Mouse (Mus musculus) duodenum, adult 2 months (tissue): ENCODE measurements around the gene Vat1l. TPM values are rescaled to one million over a fixed set of nuclear protein-coding genes. Genes with fewer than 3 reads are reported as not detected.

Experiments used
- polyA plus RNA-seq: library from polyadenylated mRNA; depleted of rRNA; stranded (reverse); fragments of >200 nt; gene quantifications from 2 replicates; pipeline ENCODE4 v1.2.3, GENCODE M21; 2012; ENCODE audit warnings: low replicate concordance; rRNA removed

Gene Vat1l
- 0.12 and 0.36 TPM in 2 replicates for polyA plus RNA-seq

DNA sequence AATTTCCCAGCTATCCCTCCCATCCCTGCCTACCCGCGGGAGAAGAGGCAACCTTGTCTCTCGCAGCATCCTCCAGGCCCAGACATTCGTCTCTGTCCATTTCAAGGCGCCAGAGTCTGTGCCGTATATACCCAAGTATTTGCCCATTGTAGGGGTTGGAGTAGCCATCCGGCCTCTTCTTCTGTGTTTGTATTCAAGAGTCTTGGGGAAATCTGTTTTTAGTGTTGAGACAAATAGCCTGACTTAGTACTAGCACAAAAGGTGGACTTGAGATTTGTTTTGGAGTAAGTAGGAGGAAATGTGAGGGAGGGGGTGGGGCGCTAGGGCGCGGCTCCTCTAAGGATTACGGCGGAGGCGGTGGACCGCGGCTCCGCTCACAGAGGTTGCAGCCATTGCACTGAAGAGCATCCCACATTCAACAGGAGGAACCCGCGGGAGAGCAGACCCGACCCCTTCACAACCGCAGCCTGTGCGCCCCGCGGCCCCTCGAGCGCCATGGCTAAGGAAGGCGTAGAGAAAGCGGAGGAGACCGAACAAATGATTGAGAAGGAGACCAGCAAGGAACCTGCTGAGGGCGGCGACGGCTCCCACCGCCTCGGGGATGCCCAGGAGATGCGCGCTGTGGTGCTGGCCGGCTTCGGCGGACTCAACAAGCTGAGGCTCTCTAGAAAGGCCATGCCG, at the start of gene Vat1l:
Gene Vat1l, plus strand, starts transcription at position 392 of the 681 bp plus-strand sequence.

DNA sequence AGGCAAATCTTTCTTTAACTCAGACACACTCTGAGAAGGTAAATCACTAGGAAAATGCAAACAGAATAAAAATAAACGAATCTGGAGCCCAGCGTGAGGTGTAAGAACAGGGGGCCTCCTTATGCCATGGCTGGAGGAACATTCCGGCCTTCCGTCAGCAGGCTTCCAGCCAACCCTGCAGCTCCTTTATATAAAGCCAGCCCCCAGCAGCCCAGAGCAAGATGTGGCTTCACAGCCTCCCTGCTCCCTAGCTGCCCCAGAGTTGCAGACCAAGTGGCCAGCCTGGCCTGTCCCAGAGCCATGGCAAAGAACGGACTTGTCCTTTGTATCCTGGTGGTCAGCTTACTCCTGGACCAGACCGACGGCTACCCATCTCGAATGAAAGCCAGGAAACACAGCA, 212.4 kb downstream of the Vat1l start, which contains the start of gene Clec3a:
Gene Clec3a, plus strand, starts transcription at position 301 of the 400 bp plus-strand sequence.

Other genes starting within 250 kb of the Vat1l start
- gene Nudt7, start 72.1 kb upstream of the Vat1l start, polyA plus RNA-seq, result 9.2 and 9.9 TPM in 2 replicates
- not detected in 2 replicates for gene Clec3a, start 212.5 kb downstream of the Vat1l start, polyA plus RNA-seq
- 4.3 and 4.9 TPM in 2 replicates for gene Wwox, start 234.0 kb downstream of the Vat1l start, polyA plus RNA-seq